Mouse (Mus musculus) forebrain, postnatal 0 days (tissue): ENCODE results near the gene Rundc1. TPM values are rescaled to one million over a fixed set of nuclear protein-coding genes. Genes with fewer than 3 reads are reported as not detected.
"Not testable (repeated sequence)": the region's sequence is repeated elsewhere in the genome, so short reads cannot be mapped to it uniquely, and the experiment has no call there.

ENCODE experiments used
- ATAC-seq: fragments of 200-750 bp; cut with Nextera tagmentation; 2 replicates; pipeline ENCODE4 v1.8.0; 2017; ENCODE audit warnings: mild to moderate bottlenecking, moderate library complexity
- DNase-seq: peaks from one replicate; pipeline ENCODE4 v3.0.0-alpha.2; 2015
- H3K27ac ChIP-seq: fragments of 300-500 bp; sonication (generic); 2 replicates; pipeline ENCODE4 v1.5.1; 2014; ENCODE audit warnings: low read depth, mild to moderate bottlenecking, antibody characterized with exemption, low read length, moderate library complexity, mixed read lengths
- H3K27me3 ChIP-seq: fragments of 300-500 bp; sonication (generic); 2 replicates; pipeline ENCODE4 v1.6.1; 2014; ENCODE audit warnings: mild to moderate bottlenecking, low read length, mixed read lengths; ENCODE audit not compliant: insufficient read depth
- H3K36me3 ChIP-seq: fragments of 300-500 bp; sonication (generic); 2 replicates; pipeline ENCODE4 v1.6.1; 2014; ENCODE audit warnings: mild to moderate bottlenecking, moderate library complexity; ENCODE audit not compliant: insufficient read depth
- H3K4me1 ChIP-seq: fragments of 300-500 bp; sonication (generic); 2 replicates; pipeline ENCODE4 v1.6.1; 2014; ENCODE audit warnings: antibody characterized with exemption; ENCODE audit not compliant: insufficient read depth
- H3K4me2 ChIP-seq: fragments of 300-500 bp; sonication (generic); 2 replicates; pipeline ENCODE4 v1.6.1; 2014; ENCODE audit warnings: low read depth, mild to moderate bottlenecking, moderate library complexity
- H3K4me3 ChIP-seq: fragments of 300-500 bp; sonication (generic); 2 replicates; pipeline ENCODE4 v1.5.1; 2014; ENCODE audit warnings: low read depth, low read length, mixed read lengths
- H3K9ac ChIP-seq: fragments of 300-500 bp; sonication (generic); 2 replicates; pipeline ENCODE4 v1.6.1; 2014; ENCODE audit warnings: mild to moderate bottlenecking
- H3K9me3 ChIP-seq: fragments of 300-500 bp; sonication (generic); 2 replicates; pipeline ENCODE4 v1.6.1; 2016; ENCODE audit warnings: low read length
- CTCF ChIP-seq: sonication (generic); IDR thresholded peaks from 2 replicates; pipeline ENCODE4 v1.5.1; 2016; ENCODE audit warnings: antibody characterized with exemption, control low read depth, low read depth
- WGBS: fragments of 180-500 bp; shearing (Covaris S2); extraction: QIAGEN DNeasy Blood & Tissue Kit; methylation state at CpG from one replicate; pipeline ENCODE4 v1.1.7; 2014; 5-methylcytosine and 5-hydroxymethylcytosine counted together
- polyA plus RNA-seq: library from polyadenylated mRNA; unstranded; fragments of >200 nt; fragmentation: Nextera tagmentation; extraction: Ambion mirVana; gene quantifications from 2 replicates; pipeline ENCODE4 v1.2.1, GENCODE M21; 2015
- total RNA-seq: library from RNA; depleted of rRNA; stranded (reverse); fragments of >200 nt; gene quantifications from 2 replicates; pipeline ENCODE4 v1.2.3, GENCODE M21; 2014; rRNA removed

The Rundc1 gene
- total RNA-seq: 10.9 and 12.6 TPM in 2 replicates
- polyA plus RNA-seq: 18.9 and 24.4 TPM in 2 replicates

- peak; percentile 70 for TF ChIP-seq CTCF
- 1% methylated on average over 77 of the region's 81 CpGs for WGBS
- Histone ChIP-seq H3K4me2 (peak within 1 kb of the TSS; percentile 76), H3K36me3 (peaks cover 9% of the 10 kb centered on the region), H3K4me3 (peak within 1 kb of the TSS; percentile 74), H3K27ac (peak within 1 kb of the TSS; percentile 75), H3K9me3 (no peaks in the 10 kb centered on the region), H3K4me1 (peaks cover 13% of the 10 kb centered on the region), H3K27me3 (no peaks in the 10 kb centered on the region), H3K9ac (peak within 1 kb of the TSS; percentile 75)
- peak; percentile 97 for ATAC-seq
- DNase-seq: peak; percentile 98
Observed at GRCm38 (mm10) chr11:101424925-101425813, at the start of gene Rundc1, which contains the start of gene Ptges3l. Rundc1 (plus strand) TSS chr11:101425085. Ptges3l (minus strand) TSS chr11:101425333.

DNA sequence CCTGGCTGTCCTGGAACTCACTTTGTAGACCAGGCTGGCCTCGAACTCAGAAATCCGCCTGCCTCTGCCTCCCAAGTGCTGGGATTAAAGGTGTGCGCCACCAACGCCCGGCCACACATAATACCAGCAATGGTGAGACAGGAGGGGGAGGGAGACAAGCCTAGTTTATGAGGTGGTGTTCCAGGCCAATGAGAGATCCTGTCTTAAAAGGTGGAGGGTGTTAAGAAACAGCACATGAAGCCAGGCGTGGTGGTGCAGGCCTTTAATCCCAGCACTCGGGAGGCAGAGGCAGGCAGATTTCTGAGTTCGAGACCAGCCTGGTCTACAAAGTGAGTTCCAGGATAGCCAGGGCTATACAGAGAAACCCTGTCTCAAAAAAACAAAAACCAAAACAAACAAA, 46.7 kb upstream of the Rundc1 start:
- not testable (repeated sequence) for H3K27ac ChIP-seq, DNase-seq, H3K4me1 ChIP-seq, H3K36me3 ChIP-seq, ATAC-seq, H3K4me3 ChIP-seq, H3K9ac ChIP-seq, H3K27me3 ChIP-seq, H3K9me3 ChIP-seq, H3K4me2 ChIP-seq
- WGBS: 92% methylated on average over 8 of the region's 8 CpGs

GRCm38 (mm10) chr11:101378926-101379325, 46.0 kb upstream of the Rundc1 start:
- H3K4me1 ChIP-seq: no peaks in the 10 kb centered on the region
- DNase-seq (no peak), ATAC-seq (no peak)
- H3K4me2 ChIP-seq: no peak overlapping the region
- no peaks in the 10 kb centered on the region for H3K36me3 ChIP-seq
- no peak for TF ChIP-seq CTCF
- 82% methylated on average over 6 of the region's 6 CpGs for WGBS
- H3K27me3 ChIP-seq: peaks cover 3% of the 10 kb centered on the region; the same call in 1 of the 2 replicates
- no peak overlapping the region for H3K4me3 ChIP-seq
- no peaks in the 10 kb centered on the region for H3K9me3 ChIP-seq
- H3K27ac ChIP-seq: no peak overlapping the region
- H3K9ac ChIP-seq: no peak overlapping the region

DNA sequence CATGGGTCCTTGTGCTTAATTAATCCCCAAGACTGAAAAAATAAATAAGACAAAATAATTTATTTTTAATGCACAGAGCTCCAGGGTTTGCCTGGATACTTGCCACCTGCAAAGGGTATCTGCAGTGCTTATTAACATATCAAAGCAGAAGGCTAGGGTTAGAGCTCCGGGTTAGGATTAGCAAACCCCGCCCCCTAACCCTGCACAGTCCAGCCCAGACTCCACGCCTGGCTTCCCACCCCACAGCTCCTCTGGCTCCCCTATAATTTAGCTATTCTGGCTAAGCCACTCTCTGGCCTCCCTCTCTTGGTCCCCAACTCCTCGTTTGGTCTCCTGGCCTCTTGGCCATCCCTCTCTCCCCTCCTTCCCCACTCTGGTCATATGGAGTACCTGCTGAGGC, 43.1 kb upstream of the Rundc1 start:
- Histone ChIP-seq H3K9me3 (no peaks in the 10 kb centered on the region), H3K4me2 (no peak overlapping the region), H3K4me3 (no peak overlapping the region), H3K36me3 (no peaks in the 10 kb centered on the region), H3K9ac (no peak overlapping the region), H3K4me1 (no peaks in the 10 kb centered on the region), H3K27ac (no peak overlapping the region), H3K27me3 (peaks cover under 1% of the 10 kb centered on the region; the same call in 1 of the 2 replicates)
- DNase-seq (no peak), ATAC-seq (no peak)
- no peak for TF ChIP-seq CTCF
- WGBS: 7% methylated on average over 4 of the region's 4 CpGs

DNA sequence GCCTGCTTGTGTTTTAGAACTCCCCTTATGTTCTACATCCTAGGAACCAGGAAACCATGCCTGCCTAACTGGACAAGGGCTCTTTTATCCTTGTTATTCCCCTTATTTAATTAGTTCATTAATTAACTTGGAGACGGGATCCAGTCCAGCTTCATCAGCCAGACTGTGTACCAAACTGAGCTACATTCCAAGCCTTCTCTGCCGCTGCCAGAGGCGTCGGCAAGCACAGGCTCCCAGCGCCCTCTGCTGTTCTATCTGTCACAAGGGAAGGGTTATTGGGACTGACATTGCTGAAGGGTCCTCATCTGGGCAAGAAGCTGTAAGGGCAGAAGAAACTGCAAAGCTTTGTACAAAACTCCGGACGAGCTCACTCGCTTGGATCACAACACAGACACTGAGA, 29.8 kb upstream of the Rundc1 start:
- no peaks in the 10 kb centered on the region for H3K4me1 ChIP-seq
- peak; percentile 95 for TF ChIP-seq CTCF
- no peaks in the 10 kb centered on the region for H3K9me3 ChIP-seq
- no peak overlapping the region for H3K4me2 ChIP-seq
- peak; percentile 86 for DNase-seq
- H3K27ac ChIP-seq: peak overlapping the region; percentile 45; the same call in 1 of the 2 replicates
- no peaks in the 10 kb centered on the region for H3K36me3 ChIP-seq
- no peak overlapping the region for H3K9ac ChIP-seq
- ATAC-seq: peak; percentile 86
- no peaks in the 10 kb centered on the region for H3K27me3 ChIP-seq
- WGBS: 2% methylated on average over 8 of the region's 8 CpGs
- H3K4me3 ChIP-seq: no peak overlapping the region

GRCm38 (mm10) chr11:101415306-101415705, 9.6 kb upstream of the Rundc1 start:
- no peak overlapping the region for H3K4me3 ChIP-seq
- no peak overlapping the region for H3K4me2 ChIP-seq
- no peak overlapping the region for H3K9ac ChIP-seq
- peak; percentile 34 for TF ChIP-seq CTCF
- no peak for ATAC-seq
- WGBS: 89% methylated on average over 2 of the region's 2 CpGs
- no peak for DNase-seq
- no peaks in the 10 kb centered on the region for H3K27me3 ChIP-seq
- no peaks in the 10 kb centered on the region for H3K9me3 ChIP-seq
- peaks cover 29% of the 10 kb centered on the region for H3K36me3 ChIP-seq
- H3K27ac ChIP-seq: no peak overlapping the region
- peaks cover 4% of the 10 kb centered on the region for H3K4me1 ChIP-seq

DNA sequence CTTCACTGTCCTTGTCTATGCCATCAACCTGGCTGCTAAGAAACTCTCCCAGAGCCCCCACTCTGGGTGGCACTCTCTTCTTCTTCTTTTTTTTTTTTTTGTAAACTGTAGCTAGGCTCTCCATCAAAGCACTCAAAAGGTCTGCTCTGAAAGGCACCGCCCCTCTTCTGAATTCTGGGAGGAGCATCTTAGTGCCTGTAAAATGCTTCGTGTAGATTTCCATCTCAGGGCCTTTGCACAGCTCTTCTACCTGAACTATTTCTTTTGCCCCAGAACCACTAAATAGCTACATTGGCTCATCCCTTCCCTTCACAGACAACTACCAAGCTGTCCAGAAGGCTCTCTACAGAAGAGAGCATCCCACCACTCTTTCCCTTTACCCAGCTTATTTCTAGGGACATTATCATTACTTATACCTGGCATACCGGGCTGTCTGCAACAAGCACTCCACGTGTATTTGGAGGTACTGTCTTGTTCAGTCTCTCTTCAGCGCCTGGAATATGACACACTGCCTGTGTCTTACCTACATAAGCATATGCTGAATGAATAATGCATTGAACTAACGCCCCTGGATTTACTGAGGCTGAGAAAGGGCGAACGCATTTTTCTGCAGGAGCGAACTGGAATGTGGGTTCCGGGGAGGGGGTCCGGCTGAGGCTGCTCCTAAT, 8.3 kb upstream of the Rundc1 start:
- Histone ChIP-seq H3K9ac (peak overlapping the region; percentile 73), H3K36me3 (peaks cover 18% of the 10 kb centered on the region), H3K27me3 (no peaks in the 10 kb centered on the region), H3K9me3 (no peaks in the 10 kb centered on the region), H3K4me2 (peak overlapping the region; percentile 72), H3K4me3 (peak overlapping the region; percentile 63), H3K4me1 (peaks cover 4% of the 10 kb centered on the region), H3K27ac (peak overlapping the region; percentile 81)
- DNase-seq: no peak
- peak; percentile 57 for ATAC-seq
- 2% methylated on average over 11 of the region's 11 CpGs for WGBS
- no peak for TF ChIP-seq CTCF
